Mouse (Mus musculus): ENCODE measurements around the gene Ptch1. TPM values are rescaled to one million over a fixed set of nuclear protein-coding genes. Genes with fewer than 3 reads are reported as not detected.

The Ptch1 gene
- polyA plus RNA-seq, 1 experiment from 2014 or later = 2.5 TPM

DNA sequence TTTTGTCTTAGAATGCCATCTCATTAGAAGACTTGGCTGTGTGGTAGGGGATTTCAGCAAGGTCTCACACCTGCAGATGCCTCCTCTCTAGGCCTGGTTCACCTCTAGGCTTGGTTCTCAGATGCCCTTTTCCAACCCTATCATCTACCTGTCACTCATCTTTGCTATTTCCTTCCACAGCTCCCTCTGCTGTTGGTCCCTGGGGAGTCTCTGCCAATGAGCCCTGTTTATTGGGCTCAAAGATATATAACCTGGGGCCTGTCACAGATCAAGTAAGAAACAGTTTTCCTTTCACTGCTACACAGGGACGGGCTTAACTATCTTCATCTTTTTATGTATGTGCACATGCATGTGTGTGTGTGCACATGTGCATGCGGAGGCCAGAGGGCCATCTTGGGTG lies 71.0 kb downstream of the Ptch1 start:
- no peak overlapping the region for H3K9ac ChIP-seq (replicated peaks)
- no peak overlapping the region for H3K4me2 ChIP-seq (ENCODE audit: low read depth, low read length)
- 88% methylated on average over 2 of the region's 2 CpGs for WGBS (ENCODE audit: insufficient replicate concordance)
- H3K36me3 ChIP-seq (replicated peaks; ENCODE audit: insufficient read depth, low read length) = no peaks in the 10 kb centered on the region
- no peaks in the 10 kb centered on the region for H3K9me3 ChIP-seq (ENCODE audit: low read length)
- no peak overlapping the region for H3K4me3 ChIP-seq (ENCODE audit: low read depth, low read length)
- ATAC-seq (no peak), DNase-seq (no peak)
- no peaks in the 10 kb centered on the region for H3K4me1 ChIP-seq (ENCODE audit: insufficient read depth)
- no peak overlapping the region for H3K27ac ChIP-seq (ENCODE audit: low read depth)
- no peaks in the 10 kb centered on the region for H3K27me3 ChIP-seq (ENCODE audit: insufficient read depth, low read length)
- no peak for TF ChIP-seq EP300 (IDR thresholded peaks at IDR 0.05; ENCODE audit: low read depth)

DNA sequence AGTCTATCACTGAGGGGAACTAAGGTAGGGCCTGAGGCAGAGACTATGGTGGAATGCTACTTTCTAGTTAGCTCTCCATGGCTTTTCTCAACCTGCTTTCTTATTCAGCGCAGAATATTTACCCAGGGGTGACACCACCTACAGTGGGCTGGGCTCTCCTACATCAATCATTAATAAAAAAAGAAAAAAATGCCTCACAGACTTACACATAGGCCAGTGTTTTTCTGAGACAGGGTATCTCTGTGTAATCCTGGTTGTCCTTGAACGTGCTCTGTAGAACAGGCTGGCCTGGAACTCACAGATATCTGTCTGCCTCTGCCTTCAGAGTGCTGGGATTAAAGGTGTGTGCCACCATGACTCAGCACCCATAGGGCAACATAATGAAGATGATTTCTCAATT lies 73.9 kb downstream of the Ptch1 start:
- TF ChIP-seq CTCF (IDR thresholded peaks at IDR 0.05; ENCODE audit: low read depth) = no peak
- no peak for TF ChIP-seq EP300 (IDR thresholded peaks at IDR 0.05; ENCODE audit: low read depth)

DNA sequence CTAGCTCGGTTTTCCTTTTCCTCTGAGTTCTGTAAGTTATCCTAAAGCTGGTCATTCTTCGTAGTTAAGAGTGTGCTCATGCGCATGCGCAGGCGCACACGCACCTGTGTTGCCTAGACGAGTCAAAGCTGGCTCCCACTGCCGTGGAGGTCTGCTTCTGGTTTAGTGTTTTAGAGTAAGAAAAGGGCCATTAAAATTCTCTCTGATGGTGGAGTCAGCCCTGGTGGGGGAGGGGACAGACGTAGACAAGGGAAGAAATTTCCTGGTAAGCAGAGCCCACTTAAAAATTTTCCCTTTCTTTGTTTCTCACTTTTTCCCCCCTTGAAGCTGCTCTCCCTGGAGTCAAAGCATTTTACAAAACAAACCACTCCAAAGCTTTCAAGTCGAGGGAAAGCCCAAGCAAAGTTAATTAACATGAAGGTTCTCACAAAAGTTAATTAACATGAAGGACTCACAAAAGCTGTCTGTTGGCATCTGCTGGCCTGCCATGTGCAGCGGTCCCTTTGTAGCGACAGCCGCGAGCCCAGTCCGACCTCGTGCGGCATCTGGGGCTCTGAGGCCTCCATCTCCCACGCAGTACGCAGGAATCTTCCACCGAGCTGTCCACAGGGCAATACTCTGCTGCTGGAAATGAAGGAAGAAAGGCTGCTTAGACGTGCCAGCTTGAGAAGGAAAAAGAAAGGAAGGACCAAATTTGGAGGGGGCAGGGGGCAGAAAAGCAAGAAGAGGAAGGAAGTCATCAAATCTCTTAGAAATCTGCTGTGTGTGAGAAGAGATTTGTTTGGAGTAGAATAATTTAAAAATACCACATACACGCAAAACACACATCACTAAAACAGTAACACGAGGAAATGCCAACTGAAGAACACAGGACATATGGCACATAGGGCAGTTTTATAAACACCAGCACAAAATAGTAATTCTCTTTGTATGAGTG lies 76.5 kb downstream of the Ptch1 start, which contains the start of gene Fancc:
Gene Fancc, minus strand, starts transcription at position 633 of the 937 bp plus-strand sequence.
- H3K4me3 ChIP-seq (ENCODE audit: low read depth, low read length) = no peak within 1 kb of the TSS
- no peaks in the 10 kb centered on the region for H3K36me3 ChIP-seq (replicated peaks; ENCODE audit: insufficient read depth, low read length)
- H3K9ac ChIP-seq (replicated peaks) = no peak within 1 kb of the TSS
- H3K27ac ChIP-seq (ENCODE audit: low read depth) = no peak within 1 kb of the TSS
- ATAC-seq (no peak), DNase-seq (no peak)
- no peak for TF ChIP-seq CTCF (IDR thresholded peaks at IDR 0.05; ENCODE audit: low read depth)
- no peak for TF ChIP-seq EP300 (IDR thresholded peaks at IDR 0.05; ENCODE audit: low read depth)
- no peak within 1 kb of the TSS for H3K4me2 ChIP-seq (ENCODE audit: low read depth, low read length)
- no peaks in the 10 kb centered on the region for H3K9me3 ChIP-seq (ENCODE audit: low read length)
- no peaks in the 10 kb centered on the region for H3K27me3 ChIP-seq (ENCODE audit: insufficient read depth, low read length)
- WGBS (ENCODE audit: insufficient replicate concordance) = 29% methylated on average over 23 of the region's 23 CpGs
- H3K4me1 ChIP-seq (ENCODE audit: insufficient read depth) = no peaks in the 10 kb centered on the region

More for the DNA sequence above, 73.9 kb downstream of the Ptch1 start:
- DNase-seq (no peak), ATAC-seq (no peak; the same call in 1 of the 2 replicates)
- H3K4me3 ChIP-seq (ENCODE audit: low read depth, low read length) = no peak overlapping the region
- H3K36me3 ChIP-seq (replicated peaks; ENCODE audit: insufficient read depth, low read length) = no peaks in the 10 kb centered on the region
- no peaks in the 10 kb centered on the region for H3K27me3 ChIP-seq (ENCODE audit: insufficient read depth, low read length)
- no peak overlapping the region for H3K27ac ChIP-seq (ENCODE audit: low read depth)
- no peak overlapping the region for H3K9ac ChIP-seq (replicated peaks)
- no peaks in the 10 kb centered on the region for H3K9me3 ChIP-seq (ENCODE audit: low read length)
- no peak overlapping the region for H3K4me2 ChIP-seq (ENCODE audit: low read depth, low read length)
- H3K4me1 ChIP-seq (ENCODE audit: insufficient read depth) = no peaks in the 10 kb centered on the region
- WGBS (ENCODE audit: insufficient replicate concordance) = 63% methylated on average over 2 of the region's 2 CpGs

DNA sequence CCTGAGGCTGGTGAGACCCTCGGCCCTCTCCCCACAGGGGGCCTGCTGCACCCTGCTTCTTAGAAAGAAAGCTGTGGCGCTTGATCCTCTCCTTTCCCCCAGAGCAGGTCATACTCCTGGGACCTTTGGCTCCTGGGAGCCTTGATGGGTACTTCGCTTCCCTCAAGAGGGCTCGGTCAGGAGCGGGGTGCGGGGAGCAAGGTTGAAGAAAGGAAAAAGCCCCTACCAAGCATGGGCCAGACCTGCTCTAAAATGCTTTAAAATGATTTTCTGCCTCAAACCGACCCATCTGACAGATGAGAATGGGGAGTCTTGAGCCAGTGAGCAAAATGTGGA lies 85.7 kb downstream of the Ptch1 start:
- H3K4me3 ChIP-seq (ENCODE audit: low read depth, low read length) = no peak overlapping the region

DNA sequence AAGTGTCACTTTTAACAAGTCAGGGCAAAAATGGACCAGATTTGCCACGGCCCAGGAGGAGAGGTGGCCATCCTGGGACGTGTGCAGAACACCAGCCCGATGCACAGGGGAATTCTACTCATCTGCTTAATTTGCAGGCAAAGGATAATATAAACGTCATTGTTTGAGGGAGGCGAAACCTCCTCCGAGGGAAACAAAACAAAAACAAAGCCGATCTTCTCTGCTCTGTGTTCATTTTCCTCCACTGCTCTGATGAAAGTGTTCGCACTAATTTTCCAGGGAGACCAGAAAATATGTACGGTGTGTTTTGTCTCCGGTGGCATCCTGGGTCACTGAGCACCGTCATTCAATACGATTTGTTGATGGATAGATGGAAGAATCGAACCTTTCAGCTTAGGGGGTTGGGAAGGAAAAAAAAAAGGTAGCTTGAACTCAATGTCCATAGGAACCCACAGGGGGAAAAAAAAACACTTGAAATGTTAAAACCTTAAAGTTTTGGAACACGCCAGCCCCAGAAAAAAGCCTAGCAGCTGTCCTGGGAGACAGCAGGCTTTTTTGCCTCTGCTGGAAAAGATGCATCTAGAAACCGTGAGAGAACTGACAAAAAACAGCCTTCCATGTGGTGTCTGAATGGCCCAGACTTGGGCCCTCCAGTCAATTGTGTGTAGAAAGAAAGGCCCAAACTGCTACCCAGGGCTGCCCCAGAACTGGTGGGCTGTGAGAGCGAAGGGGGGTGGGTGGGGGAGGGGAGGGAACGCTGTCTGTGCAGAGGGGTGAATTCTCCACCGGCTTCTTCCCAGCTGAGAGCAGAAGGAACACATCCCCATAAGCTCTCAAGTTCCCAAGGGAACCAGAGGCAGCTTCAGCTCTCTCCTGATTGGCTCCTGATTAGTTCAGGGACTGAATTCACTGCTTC lies 86.3 kb downstream of the Ptch1 start:
- DNase-seq = no peak
- Histone ChIP-seq H3K27ac (ENCODE audit: low read depth) (no peak overlapping the region), H3K27me3 (ENCODE audit: insufficient read depth, low read length) (no peaks in the 10 kb centered on the region), H3K4me2 (ENCODE audit: low read depth, low read length) (no peak overlapping the region), H3K9ac (replicated peaks) (no peak overlapping the region), H3K4me1 (ENCODE audit: insufficient read depth) (no peaks in the 10 kb centered on the region), H3K9me3 (ENCODE audit: low read length) (no peaks in the 10 kb centered on the region), H3K36me3 (replicated peaks; ENCODE audit: insufficient read depth, low read length) (no peaks in the 10 kb centered on the region), H3K4me3 (ENCODE audit: low read depth, low read length) (no peak overlapping the region)
- no peak for TF ChIP-seq EP300 (IDR thresholded peaks at IDR 0.05; ENCODE audit: low read depth)
- no peak for TF ChIP-seq CTCF (IDR thresholded peaks at IDR 0.05; ENCODE audit: low read depth)
- WGBS (ENCODE audit: insufficient replicate concordance) = 51% methylated on average over 18 of the region's 18 CpGs
- no peak for ATAC-seq

More for the DNA sequence above, 85.7 kb downstream of the Ptch1 start:
- 59% methylated on average over 7 of the region's 7 CpGs for WGBS (ENCODE audit: insufficient replicate concordance)
- Histone ChIP-seq H3K4me2 (ENCODE audit: low read depth, low read length) (no peak overlapping the region), H3K27ac (ENCODE audit: low read depth) (no peak overlapping the region), H3K4me1 (ENCODE audit: insufficient read depth) (no peaks in the 10 kb centered on the region), H3K9ac (replicated peaks) (no peak overlapping the region), H3K36me3 (replicated peaks; ENCODE audit: insufficient read depth, low read length) (no peaks in the 10 kb centered on the region), H3K27me3 (ENCODE audit: insufficient read depth, low read length) (no peaks in the 10 kb centered on the region), H3K9me3 (ENCODE audit: low read length) (no peaks in the 10 kb centered on the region)
- no peak for ATAC-seq
- no peak for DNase-seq
- TF ChIP-seq CTCF (IDR thresholded peaks at IDR 0.05; ENCODE audit: low read depth) (no peak), EP300 (IDR thresholded peaks at IDR 0.05; ENCODE audit: low read depth) (no peak)

DNA sequence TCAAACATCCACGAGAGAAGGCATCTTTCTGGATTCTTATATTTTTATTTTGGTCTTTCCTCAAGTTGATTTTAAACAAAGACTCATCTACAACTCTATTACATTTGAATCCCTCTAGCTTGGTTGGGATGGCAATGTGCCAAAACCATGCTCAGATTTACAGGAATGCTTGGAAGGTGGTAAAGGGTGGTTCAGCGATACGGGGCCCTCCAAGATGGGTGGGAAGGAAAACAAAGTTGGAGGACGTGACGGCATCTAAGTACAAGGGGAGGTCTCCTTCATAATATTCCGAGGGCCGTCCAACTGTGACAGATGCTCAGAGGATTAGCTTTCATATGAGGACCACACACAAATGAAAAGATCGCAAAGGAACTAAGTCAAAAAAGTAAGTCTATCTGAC lies 98.0 kb downstream of the Ptch1 start:
- Histone ChIP-seq H3K9ac (replicated peaks) (no peak overlapping the region), H3K9me3 (ENCODE audit: low read length) (no peaks in the 10 kb centered on the region), H3K27ac (ENCODE audit: low read depth) (no peak overlapping the region), H3K4me2 (ENCODE audit: low read depth, low read length) (no peak overlapping the region), H3K27me3 (ENCODE audit: insufficient read depth, low read length) (no peaks in the 10 kb centered on the region), H3K36me3 (replicated peaks; ENCODE audit: insufficient read depth, low read length) (no peaks in the 10 kb centered on the region), H3K4me3 (ENCODE audit: low read depth, low read length) (no peak overlapping the region), H3K4me1 (ENCODE audit: insufficient read depth) (no peaks in the 10 kb centered on the region)
- ATAC-seq = no peak
- DNase-seq = no peak
- no peak for TF ChIP-seq CTCF (IDR thresholded peaks at IDR 0.05; ENCODE audit: low read depth)
- 83% methylated on average over 8 of the region's 8 CpGs for WGBS (ENCODE audit: insufficient replicate concordance)

Other genes starting within 250 kb of the Ptch1 start
- gene Fancc, start 76.3 kb downstream of the Ptch1 start, polyA plus RNA-seq (2015; fragmentation: Nextera tagmentation; extraction: Ambion mirVana) = 3.5 and 5.2 TPM in 2 replicates
- gene Ercc6l2, start 241.6 kb upstream of the Ptch1 start, polyA plus RNA-seq (2015; fragmentation: Nextera tagmentation; extraction: Ambion mirVana) = 4.6 and 5.5 TPM in 2 replicates

All from liver, postnatal 0 days (tissue).